Comparison of ENCODE assay signal across 16 mouse cellular contexts in the genomic region with DNA sequence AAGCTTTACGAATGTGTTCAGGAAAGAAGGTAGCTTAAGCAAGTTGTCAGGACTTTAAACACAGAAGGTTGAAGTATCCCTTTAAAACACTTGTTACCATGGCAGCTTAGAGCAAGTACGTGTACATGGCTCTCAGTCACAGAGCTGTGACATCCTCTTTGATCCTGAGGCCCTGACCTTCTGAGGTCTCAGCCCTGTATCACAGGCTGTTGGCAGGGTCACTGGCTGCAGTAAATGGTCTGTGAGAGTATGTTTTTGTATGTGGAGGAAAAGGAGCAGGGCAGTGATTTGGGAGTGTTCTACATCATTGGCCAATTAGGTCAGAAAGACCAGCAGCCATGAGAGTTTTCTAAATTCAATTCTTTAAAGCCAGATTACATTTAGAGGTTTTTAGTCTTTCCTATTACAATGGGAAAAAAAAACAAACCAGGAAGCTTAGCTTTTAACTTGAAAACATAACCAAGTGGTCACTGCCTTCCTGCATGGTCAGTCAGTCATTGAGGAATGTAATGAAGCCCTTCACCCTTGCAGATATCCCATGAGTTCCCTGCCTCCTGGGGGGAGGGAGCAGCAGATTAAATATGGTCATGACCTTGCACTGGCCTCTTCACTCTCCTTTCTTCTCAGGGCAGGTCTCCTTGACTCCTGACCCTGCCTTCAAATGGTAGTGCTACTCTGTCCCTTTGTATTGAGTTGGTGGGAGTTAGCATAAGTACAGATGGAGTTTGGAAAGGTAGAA. TPM values are rescaled to one million over a fixed set of nuclear protein-coding genes. Genes with fewer than 3 reads are reported as not detected.
DNase-seq lines count a peak whose midpoint lies in the region; ATAC-seq lines count a peak whose summit lies in the region.
"Had no signal": no experiment of that assay in that cellular context is flagged by ENCODE, and none has a peak within 500 bp of the region (broad histone marks: within the 10 kb centered on the region; RNA-seq: fewer than 3 reads in every experiment).

No protein-coding gene starts in this region.

- no peak overlapping the region for H3K9ac ChIP-seq in heart, embryonic 16.5 days (ENCODE audit: low read length)
- no peak overlapping the region for H3K9ac ChIP-seq in lung, embryonic 16.5 days (ENCODE audit: low read length)
- H3K9ac ChIP-seq: hindbrain, embryonic 13.5 days; midbrain, embryonic 15.5 days had no signal

- whole genome bisulfite sequencing in heart, embryonic 16.5 days, result 57% methylated on average over 2 of the region's 2 CpGs
- WGBS in lung, embryonic 16.5 days, result 20% methylated on average over 2 of the region's 2 CpGs

- DNase-seq in adrenal gland, adult 8-10 months, result peak; percentile 55
- DNase-seq in adrenal gland, adult 18-20 months (ENCODE audit: low spot score in 2 of 2), result no peak
- no peak for DNase-seq in heart, adult 8-10 months (ENCODE audit: low spot score)
- no peak for DNase-seq in lung, postnatal 25 days (ENCODE audit: low spot score)
- DNase-seq in thymus, postnatal 14 days, result no peak
- DNase-seq in layer of hippocampus, adult 9-10 months (ENCODE audit: low spot score), result no peak
- DNase-seq: cerebellum, postnatal 36 days; layer of hippocampus, adult 9-11 months; lung, adult 18-20 months; right cerebral cortex, postnatal 14 days; thymus, postnatal 36 days had no signal

- H3K4me1 ChIP-seq in heart, embryonic 16.5 days (ENCODE audit: control insufficient read depth, insufficient read depth, low read length), result peaks cover 9% of the 10 kb centered on the region; the same call in 1 of the 2 replicates
- no peaks in the 10 kb centered on the region for H3K4me1 ChIP-seq in lung, embryonic 16.5 days (replicated peaks; ENCODE audit: control insufficient read depth, insufficient read depth, low read length)
- H3K4me1 ChIP-seq: hindbrain, embryonic 13.5 days; midbrain, embryonic 15.5 days had no signal

- no peak for ATAC-seq in heart, embryonic 16.5 days (replicated peaks; ENCODE audit: extremely low read depth, insufficient read depth, low FRiP score)
- ATAC-seq in lung, embryonic 16.5 days (ENCODE audit: low read depth), result no peak
- ATAC-seq: intestine, embryonic 16.5 days; midbrain, embryonic 15.5 days had no signal

- H3K36me3 ChIP-seq in heart, embryonic 16.5 days (ENCODE audit: control insufficient read depth, insufficient read depth), result no peaks in the 10 kb centered on the region
- H3K36me3 ChIP-seq in lung, embryonic 16.5 days (ENCODE audit: control insufficient read depth, insufficient read depth, low read length), result no peaks in the 10 kb centered on the region
- H3K36me3 ChIP-seq: midbrain, embryonic 15.5 days had no signal

- H3K9me3 ChIP-seq in heart, embryonic 16.5 days (replicated peaks; ENCODE audit: control insufficient read depth, low read length), result no peaks in the 10 kb centered on the region
- no peaks in the 10 kb centered on the region for H3K9me3 ChIP-seq in lung, embryonic 16.5 days (ENCODE audit: control insufficient read depth, low read length)
- H3K9me3 ChIP-seq: hindbrain, embryonic 13.5 days; midbrain, embryonic 15.5 days had no signal

- peak overlapping the region; percentile 17; the same call in 1 of the 2 replicates for H3K27ac ChIP-seq in heart, embryonic 16.5 days (ENCODE audit: low read length)
- H3K27ac ChIP-seq in lung, embryonic 16.5 days (ENCODE audit: low read length), result peak overlapping the region; percentile 36; the same call in 1 of the 2 replicates
- H3K27ac ChIP-seq: hindbrain, embryonic 13.5 days; midbrain, embryonic 15.5 days had no signal

- no peaks in the 10 kb centered on the region for H3K27me3 ChIP-seq in heart, embryonic 16.5 days (ENCODE audit: control insufficient read depth, insufficient read depth, low read length)
- no peaks in the 10 kb centered on the region for H3K27me3 ChIP-seq in lung, embryonic 16.5 days (ENCODE audit: control insufficient read depth, insufficient read depth, low read depth, low read length)
- H3K27me3 ChIP-seq: hindbrain, embryonic 13.5 days; midbrain, embryonic 15.5 days had no signal

- H3K4me3 ChIP-seq in heart, embryonic 16.5 days (ENCODE audit: low read length), result no peak overlapping the region
- H3K4me3 ChIP-seq in lung, embryonic 16.5 days (ENCODE audit: low read length), result no peak overlapping the region
- H3K4me3 ChIP-seq: hindbrain, embryonic 13.5 days; midbrain, embryonic 15.5 days had no signal

- no peak overlapping the region for H3K4me2 ChIP-seq in heart, embryonic 16.5 days (ENCODE audit: low read depth, low read length)
- H3K4me2 ChIP-seq in lung, embryonic 16.5 days (ENCODE audit: low read depth, low read length), result no peak overlapping the region
- H3K4me2 ChIP-seq: hindbrain, embryonic 13.5 days; midbrain, embryonic 15.5 days had no signal

RNA-seq across cellular contexts. Expression of a gene that starts 35.7 kb away (rescaled TPM):
- total RNA-seq in adrenal gland, adult 8-10 months (2022), result 100 to 1,000 TPM; 134 to 165 (median 148) TPM
- total RNA-seq in adrenal gland, adult 18-20 months (2021), result 100 to 1,000 TPM; 136 to 137 TPM
- polyA plus RNA-seq in heart, embryonic 16.5 days (2015; fragmentation: Nextera tagmentation; extraction: Ambion mirVana), result 136 and 145 TPM in 2 replicates
- 100 to 1,000 TPM; 291 to 330 (median 302) TPM for total RNA-seq in heart, adult 8-10 months (2022)
- polyA plus RNA-seq in lung, embryonic 16.5 days (2015; fragmentation: Nextera tagmentation; extraction: Ambion mirVana), result 124 and 141 TPM in 2 replicates

RNA-seq across cellular contexts. Expression of a gene that starts 37.9 kb away (rescaled TPM):
- total RNA-seq in adrenal gland, adult 8-10 months (2022), result 1 to 10 TPM; 3.7 to 6.8 (median 6.4) TPM
- 1 to 10 TPM; 1.8 to 3.1 TPM for total RNA-seq in adrenal gland, adult 18-20 months (2021)
- polyA plus RNA-seq in heart, embryonic 16.5 days (2015; fragmentation: Nextera tagmentation; extraction: Ambion mirVana), result 0.34 and 0.81 TPM in 2 replicates
- total RNA-seq in heart, adult 8-10 months (2022), result under 1 TPM; 0.05 to 0.06 (median 0.06) TPM
- 0.26 and 0.30 TPM in 2 replicates for polyA plus RNA-seq in lung, embryonic 16.5 days (2015; fragmentation: Nextera tagmentation; extraction: Ambion mirVana)
